Mouse (Mus musculus) hindbrain, embryonic 16.5 days (tissue): ENCODE data around the gene Trhde. TPM values are rescaled to one million over a fixed set of nuclear protein-coding genes. Genes with fewer than 3 reads are reported as not detected.
A peak's percentile ranks its signal among the peaks of the same experiment; 100 is the strongest.

Experiments used
- ATAC-seq: fragments of 200-750 bp; cut with Nextera tagmentation; 2 replicates; pipeline ENCODE4 v1.8.0; 2017; ENCODE audit warnings: moderate TSS enrichment, moderate library complexity
- H3K27ac ChIP-seq: fragments of 300-500 bp; sonication (generic); 2 replicates; pipeline ENCODE4 v1.5.1; 2014; ENCODE audit warnings: low read depth, mild to moderate bottlenecking, control low read depth, low read length, moderate library complexity
- H3K27me3 ChIP-seq: fragments of 300-500 bp; sonication (generic); replicated peaks from 2 replicates; pipeline ENCODE4 v1.6.1; 2014; ENCODE audit warnings: low read length; ENCODE audit not compliant: control insufficient read depth, insufficient read depth
- H3K36me3 ChIP-seq: fragments of 300-500 bp; sonication (generic); 2 replicates; pipeline ENCODE4 v1.6.1; 2014; ENCODE audit warnings: mild to moderate bottlenecking, low read length, moderate library complexity, mixed read lengths; ENCODE audit not compliant: control insufficient read depth, insufficient read depth
- H3K4me1 ChIP-seq: fragments of 300-500 bp; sonication (generic); 2 replicates; pipeline ENCODE4 v1.6.1; 2014; ENCODE audit warnings: low read depth, low read length; ENCODE audit not compliant: control insufficient read depth, insufficient read depth
- H3K4me2 ChIP-seq: fragments of 300-500 bp; sonication (generic); 2 replicates; pipeline ENCODE4 v1.6.1; 2014; ENCODE audit warnings: mild to moderate bottlenecking, low read length, control low read depth, moderate library complexity
- H3K4me3 ChIP-seq: fragments of 300-500 bp; sonication (generic); 2 replicates; pipeline ENCODE4 v1.5.1; 2014; ENCODE audit warnings: mild to moderate bottlenecking, low read length, control low read depth, moderate library complexity
- H3K9ac ChIP-seq: fragments of 300-500 bp; sonication (generic); 2 replicates; pipeline ENCODE4 v1.6.1; 2014; ENCODE audit warnings: low read depth, mild to moderate bottlenecking, control low read depth, low read length, moderate library complexity
- H3K9me3 ChIP-seq: fragments of 300-500 bp; sonication (generic); 2 replicates; pipeline ENCODE4 v1.6.1; 2014; ENCODE audit warnings: mild to moderate bottlenecking, low read length, moderate library complexity; ENCODE audit not compliant: control insufficient read depth
- WGBS: fragments of 180-500 bp; shearing (Covaris S2); extraction: QIAGEN DNeasy Blood & Tissue Kit; methylation state at CpG from one replicate; pipeline ENCODE4 v1.1.7; 2014; 5-methylcytosine and 5-hydroxymethylcytosine counted together
- polyA plus RNA-seq: library from polyadenylated mRNA; unstranded; fragments of >200 nt; fragmentation: Nextera tagmentation; extraction: Ambion mirVana; gene quantifications from 2 replicates; pipeline ENCODE4 v1.2.1, GENCODE M21; 2015

Gene Trhde
- polyA plus RNA-seq, 1 experiment from 2014 or later = 8.4 TPM

- H3K4me3 ChIP-seq = no peak overlapping the region
- no peak overlapping the region for H3K4me2 ChIP-seq
- H3K27me3 ChIP-seq = no peaks in the 10 kb centered on the region
- H3K9ac ChIP-seq = no peak overlapping the region
- no peaks in the 10 kb centered on the region for H3K4me1 ChIP-seq
- ATAC-seq = no peak
- WGBS = 79% methylated on average over 15 of the region's 15 CpGs
- H3K36me3 ChIP-seq = no peaks in the 10 kb centered on the region
- no peaks in the 10 kb centered on the region for H3K9me3 ChIP-seq
- no peak overlapping the region for H3K27ac ChIP-seq
Measured at GRCm38 (mm10) chr10:114742755-114743705, 59.1 kb downstream of the Trhde start.

DNA sequence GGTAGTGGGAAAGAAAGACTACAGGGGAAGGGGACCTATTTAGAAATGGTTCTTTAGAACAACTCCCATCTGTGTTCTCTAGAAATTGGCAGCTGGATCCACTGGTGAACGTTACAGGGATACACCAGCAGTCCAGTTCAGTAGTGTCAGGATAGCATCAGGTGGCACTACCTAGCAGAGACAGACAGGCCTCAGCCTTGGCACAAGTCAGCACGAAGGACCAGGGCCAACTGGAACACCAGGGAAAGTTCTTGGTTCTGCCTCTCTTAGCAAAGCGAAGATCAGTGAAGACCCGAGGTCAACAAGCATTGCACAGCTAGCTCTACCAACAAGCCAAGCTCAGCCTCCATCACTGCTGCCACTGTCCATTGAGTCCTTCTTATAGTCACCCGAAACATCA is 62.2 kb downstream of the Trhde start:
- no peak for ATAC-seq
- no peaks in the 10 kb centered on the region for H3K36me3 ChIP-seq
- H3K4me1 ChIP-seq = no peaks in the 10 kb centered on the region
- no peaks in the 10 kb centered on the region for H3K9me3 ChIP-seq
- no peak overlapping the region for H3K4me3 ChIP-seq
- no peak overlapping the region for H3K4me2 ChIP-seq
- WGBS = 89% methylated on average over 5 of the region's 5 CpGs
- H3K9ac ChIP-seq = no peak overlapping the region
- no peaks in the 10 kb centered on the region for H3K27me3 ChIP-seq
- H3K27ac ChIP-seq = no peak overlapping the region

GRCm38 (mm10) chr10:114737581-114737980 is 64.5 kb downstream of the Trhde start:
- Histone ChIP-seq H3K4me2 (no peak overlapping the region), H3K27me3 (no peaks in the 10 kb centered on the region), H3K4me3 (no peak overlapping the region), H3K36me3 (no peaks in the 10 kb centered on the region), H3K27ac (no peak overlapping the region), H3K9me3 (no peaks in the 10 kb centered on the region), H3K4me1 (no peaks in the 10 kb centered on the region), H3K9ac (no peak overlapping the region)
- WGBS = 87% methylated on average over 2 of the region's 2 CpGs
- no peak for ATAC-seq

DNA sequence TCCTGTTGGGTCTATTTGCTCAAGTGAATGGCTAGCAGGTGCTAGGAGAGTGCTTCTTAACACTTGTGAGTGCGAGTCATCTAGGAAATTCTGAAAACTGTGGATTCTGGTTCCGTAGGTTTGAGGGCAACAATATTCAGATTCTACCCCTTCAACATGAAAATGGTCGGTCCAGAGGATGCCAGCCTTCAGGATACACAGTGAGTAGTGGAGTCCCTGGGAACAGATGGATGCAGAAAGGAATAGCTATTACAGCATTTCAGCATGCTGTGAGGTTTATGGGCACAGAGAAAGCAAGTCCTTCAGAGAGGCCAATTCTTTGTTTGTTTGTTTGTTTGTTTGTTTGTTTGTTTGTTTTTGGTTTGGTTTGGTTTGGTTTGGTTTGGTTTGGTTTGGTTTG is 65.7 kb downstream of the Trhde start:
- no peak overlapping the region for H3K4me3 ChIP-seq
- no peak for ATAC-seq
- no peaks in the 10 kb centered on the region for H3K36me3 ChIP-seq
- no peaks in the 10 kb centered on the region for H3K9me3 ChIP-seq
- H3K4me2 ChIP-seq = no peak overlapping the region
- H3K27ac ChIP-seq = no peak overlapping the region
- H3K27me3 ChIP-seq = no peaks in the 10 kb centered on the region
- no peak overlapping the region for H3K9ac ChIP-seq
- 86% methylated on average over 3 of the region's 3 CpGs for WGBS
- H3K4me1 ChIP-seq = no peaks in the 10 kb centered on the region

GRCm38 (mm10) chr10:114735678-114736077 is 66.4 kb downstream of the Trhde start:
- Histone ChIP-seq H3K27ac (no peak overlapping the region), H3K4me1 (no peaks in the 10 kb centered on the region), H3K27me3 (no peaks in the 10 kb centered on the region), H3K4me2 (no peak overlapping the region), H3K4me3 (no peak overlapping the region), H3K9me3 (no peaks in the 10 kb centered on the region), H3K36me3 (no peaks in the 10 kb centered on the region), H3K9ac (no peak overlapping the region)
- no peak for ATAC-seq
- 69% methylated on average over 5 of the region's 5 CpGs for WGBS

- H3K4me3 ChIP-seq = no peak overlapping the region
- H3K27me3 ChIP-seq = no peaks in the 10 kb centered on the region
- no peaks in the 10 kb centered on the region for H3K36me3 ChIP-seq
- H3K4me1 ChIP-seq = no peaks in the 10 kb centered on the region
- ATAC-seq = no peak
- H3K9ac ChIP-seq = no peak overlapping the region
- 88% methylated on average over 2 of the region's 2 CpGs for WGBS
- no peak overlapping the region for H3K4me2 ChIP-seq
- no peak overlapping the region for H3K27ac ChIP-seq
- H3K9me3 ChIP-seq = no peaks in the 10 kb centered on the region
Measured at GRCm38 (mm10) chr10:114735111-114735510, 67.0 kb downstream of the Trhde start.

DNA sequence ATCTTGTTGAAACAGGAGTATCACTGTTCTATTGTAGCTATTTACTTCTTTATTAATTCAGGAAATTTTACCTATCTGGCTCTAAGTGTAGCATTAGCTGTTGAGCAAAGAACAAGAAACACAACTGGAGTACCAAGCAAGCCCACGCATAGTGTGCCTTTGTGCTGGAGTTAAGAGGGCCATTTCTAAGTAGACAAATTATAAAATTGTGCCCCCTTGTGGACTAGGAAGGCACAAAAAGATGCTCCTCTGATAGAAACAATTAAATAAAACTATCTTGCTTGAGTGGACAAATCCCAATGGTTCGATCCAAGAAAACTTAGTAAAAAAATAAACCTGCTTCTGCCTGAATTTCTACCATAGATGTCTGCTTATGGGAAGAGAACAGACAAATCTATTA is 76.5 kb downstream of the Trhde start:
- H3K27me3 ChIP-seq = no peaks in the 10 kb centered on the region
- no peak overlapping the region for H3K27ac ChIP-seq
- no peaks in the 10 kb centered on the region for H3K9me3 ChIP-seq
- no peak overlapping the region for H3K9ac ChIP-seq
- H3K4me2 ChIP-seq = no peak overlapping the region
- H3K4me3 ChIP-seq = no peak overlapping the region
- H3K36me3 ChIP-seq = no peaks in the 10 kb centered on the region
- 79% methylated on average over 2 of the region's 2 CpGs for WGBS
- ATAC-seq = no peak
- H3K4me1 ChIP-seq = no peaks in the 10 kb centered on the region

- Histone ChIP-seq H3K36me3 (no peaks in the 10 kb centered on the region), H3K4me3 (no peak overlapping the region), H3K27me3 (no peaks in the 10 kb centered on the region), H3K27ac (no peak overlapping the region), H3K9me3 (no peaks in the 10 kb centered on the region), H3K4me1 (no peaks in the 10 kb centered on the region), H3K9ac (no peak overlapping the region), H3K4me2 (no peak overlapping the region)
- no peak for ATAC-seq
Measured at GRCm38 (mm10) chr10:114701791-114702190, 100.3 kb downstream of the Trhde start.

- ATAC-seq = 0 out of 2 replicates have a peak, but pooled peaks have one; percentile 30
- no peak overlapping the region for H3K9ac ChIP-seq
- H3K27ac ChIP-seq = no peak overlapping the region
Measured at GRCm38 (mm10) chr10:114671791-114672415, 130.2 kb downstream of the Trhde start.

More at GRCm38 (mm10) chr10:114671791-114672415, 130.2 kb downstream of the Trhde start:
- H3K4me2 ChIP-seq = no peak overlapping the region
- 51% methylated on average over 6 of the region's 6 CpGs for WGBS
- no peaks in the 10 kb centered on the region for H3K27me3 ChIP-seq
- H3K9me3 ChIP-seq = no peaks in the 10 kb centered on the region
- no peak overlapping the region for H3K4me3 ChIP-seq
- no peaks in the 10 kb centered on the region for H3K4me1 ChIP-seq
- no peaks in the 10 kb centered on the region for H3K36me3 ChIP-seq
